Mouse (Mus musculus): ENCODE measurements around the gene Ttc30a1.

Ttc30a1 gene

DNA sequence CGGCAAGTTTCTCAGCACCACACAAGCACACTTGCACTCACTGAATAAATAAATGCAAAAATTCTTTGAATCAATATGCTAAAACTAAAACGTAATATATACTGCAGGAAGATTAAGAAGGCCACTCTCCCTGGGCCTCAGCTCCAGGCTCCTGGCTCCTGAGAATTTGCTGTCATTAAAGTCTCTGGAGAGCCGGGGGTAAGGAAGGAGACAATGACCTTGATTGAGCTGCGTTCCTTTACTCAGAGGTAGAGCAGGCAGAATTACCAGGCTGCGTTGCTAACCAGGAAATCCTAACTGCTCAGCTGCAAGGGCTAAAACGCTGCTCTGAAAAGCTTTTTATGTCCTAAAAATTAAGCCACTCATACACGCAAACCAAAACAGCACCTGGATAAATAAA lies 48.2 kb downstream of the Ttc30a1 start:
- no peak for DNase-seq (ENCODE audit: low read depth, low spot score)

DNA sequence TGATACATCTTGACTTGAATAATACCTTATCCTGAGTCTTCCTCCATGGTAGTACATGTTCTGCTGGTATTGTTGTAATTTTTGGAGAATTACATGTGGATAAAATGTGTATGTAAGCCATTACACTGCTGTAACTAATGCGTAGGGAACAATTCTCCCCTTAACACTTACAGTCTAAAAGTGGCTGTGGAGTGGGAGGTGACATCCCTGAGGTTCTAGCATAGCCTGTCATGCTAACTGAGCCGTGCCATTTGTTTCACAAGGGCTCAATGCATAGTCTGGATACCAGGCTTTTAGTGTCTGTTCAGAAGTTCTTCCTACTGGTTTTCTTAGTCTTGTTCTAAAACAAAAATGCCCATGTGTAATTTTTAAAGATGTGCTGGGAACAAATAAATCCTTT lies 50.8 kb downstream of the Ttc30a1 start:
- no peak for DNase-seq (ENCODE audit: low read depth, low spot score)

DNA sequence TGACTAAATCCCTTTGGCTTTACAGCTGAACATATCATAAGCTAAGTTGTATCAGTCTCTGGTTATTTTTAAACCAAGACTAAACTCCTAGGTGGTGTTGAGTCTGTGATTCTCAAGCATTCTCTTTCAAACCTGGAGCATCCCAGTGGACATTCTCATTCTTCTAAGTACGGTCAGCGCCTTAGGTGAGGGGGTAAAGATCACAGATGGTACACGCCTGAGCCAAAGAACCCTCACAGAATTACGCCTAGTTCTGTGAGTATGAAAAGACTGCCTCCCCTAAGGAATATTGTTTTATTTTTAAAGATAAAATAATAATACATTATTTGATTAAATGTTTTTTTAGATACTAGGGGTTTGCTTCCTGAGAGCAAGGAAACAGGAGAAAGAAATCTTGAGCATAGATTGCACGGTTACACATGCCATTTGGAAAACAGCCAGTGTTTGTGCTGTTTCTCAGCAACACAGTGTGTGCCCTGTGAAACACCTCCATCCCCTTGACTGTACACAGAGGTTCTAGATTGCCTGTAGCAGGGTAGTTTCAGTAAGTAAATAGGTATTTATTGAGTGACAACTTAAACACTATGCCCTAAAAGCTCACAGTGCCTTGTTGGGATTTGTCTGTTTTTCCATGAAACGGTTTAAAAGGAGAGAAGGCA lies 51.9 kb downstream of the Ttc30a1 start:
- no peak for DNase-seq (ENCODE audit: low read depth, low spot score)

DNA sequence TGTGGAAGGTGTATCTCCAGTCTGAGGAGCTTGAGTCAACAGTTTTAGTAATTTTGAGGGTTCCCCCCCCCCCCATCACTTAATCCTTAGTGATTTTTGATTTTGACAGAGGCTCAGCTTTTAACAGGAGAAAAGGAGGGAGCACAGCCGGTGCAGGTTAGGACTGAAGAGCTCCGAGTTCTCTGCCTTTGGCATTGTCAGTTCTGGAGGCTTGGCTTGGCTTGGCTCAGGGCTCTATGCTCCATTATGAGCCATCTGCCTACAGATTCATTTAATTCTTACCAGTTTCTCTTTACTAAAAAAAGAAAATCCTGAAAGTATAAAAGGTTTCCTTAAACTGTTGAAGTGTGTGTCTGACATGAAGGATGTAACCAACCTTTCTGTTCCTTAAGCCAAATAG lies 52.6 kb downstream of the Ttc30a1 start:
- DNase-seq (ENCODE audit: low read depth, low spot score) = no peak

All from WW6 (cell line).